ENCODE assay signal across 8 mouse cellular contexts in the genomic region with DNA sequence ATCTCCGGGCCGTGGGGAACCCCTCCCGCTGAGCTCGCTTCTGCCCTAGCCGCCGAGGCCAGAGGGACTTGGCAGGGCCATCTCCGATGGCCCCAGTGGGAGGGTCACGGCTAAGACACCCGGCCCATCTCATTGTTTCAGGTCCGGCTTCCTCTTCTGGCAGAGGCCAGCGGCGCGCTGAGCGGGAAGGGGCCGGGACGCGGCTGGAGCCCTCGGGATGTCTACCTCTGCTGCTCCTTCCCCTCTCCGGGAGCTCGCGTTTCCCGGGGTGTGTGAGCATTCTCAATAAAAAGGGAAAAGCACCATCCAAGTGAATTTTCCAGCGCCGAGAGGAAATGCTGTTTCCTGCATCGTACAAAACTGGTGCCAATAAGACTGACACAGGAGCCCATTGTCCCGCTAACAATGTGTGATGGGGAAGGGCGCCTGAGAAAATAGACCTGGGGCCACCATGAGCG. TPM values are rescaled to one million over a fixed set of nuclear protein-coding genes. Genes with fewer than 3 reads are reported as not detected.
DNase-seq lines count a peak whose midpoint lies in the region; ATAC-seq lines count a peak whose summit lies in the region.

No protein-coding gene starts in this region.

- no peak overlapping the region for H3K9ac ChIP-seq in liver, embryonic 16.5 days (ENCODE audit: low read depth, low read length)
- H3K9ac ChIP-seq in neural tube, embryonic 13.5 days: peak overlapping the region; percentile 63

- intact Hi-C loops in left cerebral cortex, postnatal 10 days (cut with DNase I): loop anchor here (10.0 kb wide), 1 partner anchor 93 kb away; no protein-coding TSS in a partner anchor

- DNase-seq in left cerebral cortex, postnatal 10 days (ENCODE audit: extremely low spot score in 1 of 2, low spot score in 2 of 2): peak; percentile 5 to 85
- no peak for DNase-seq in left cerebral cortex, adult 18-20 months (ENCODE audit: low spot score in 2 of 2)
- DNase-seq in embryonic facial prominence, embryonic 10.5 days (ENCODE audit: low spot score): peak; percentile 63
- peak; percentile 85 for DNase-seq in heart, adult 8-10 months (ENCODE audit: low spot score)
- peak; percentile 68 for DNase-seq in kidney, adult 18-20 months

- 0 out of 2 replicates have a peak, but pooled peaks have one; percentile 38 for ATAC-seq in liver, embryonic 16.5 days (ENCODE audit: low read depth)
- ATAC-seq in neural tube, embryonic 13.5 days (ENCODE audit: low read depth): peak; percentile 8; the same call in 1 of the 2 replicates
- ATAC-seq in CD4-positive, CD25-positive, alpha-beta regulatory T cell, adult 4 months: no peak

- under 1% methylated on average over 28 of the region's 28 CpGs for WGBS in embryonic facial prominence, embryonic 10.5 days
- under 1% methylated on average over 27 of the region's 28 CpGs for WGBS in liver, embryonic 16.5 days (ENCODE audit: insufficient replicate concordance)
- under 1% methylated on average over 28 of the region's 28 CpGs for WGBS in neural tube, embryonic 13.5 days

- peak overlapping the region; percentile 56 for H3K4me3 ChIP-seq in embryonic facial prominence, embryonic 10.5 days
- no peak overlapping the region for H3K4me3 ChIP-seq in liver, embryonic 16.5 days (ENCODE audit: low read depth, low read length)
- peak overlapping the region; percentile 34 for H3K4me3 ChIP-seq in neural tube, embryonic 13.5 days

- H3K4me2 ChIP-seq in liver, embryonic 16.5 days (ENCODE audit: low read depth, low read length): no peak overlapping the region; the same call in 1 of the 2 replicates
- H3K4me2 ChIP-seq in neural tube, embryonic 13.5 days: peak overlapping the region; percentile 60

- peak overlapping the region; percentile 20 for H3K27ac ChIP-seq in embryonic facial prominence, embryonic 10.5 days (replicated peaks)
- no peak overlapping the region for H3K27ac ChIP-seq in liver, embryonic 16.5 days (ENCODE audit: low read length)
- no peak overlapping the region for H3K27ac ChIP-seq in neural tube, embryonic 13.5 days (replicated peaks)

- H3K36me3 ChIP-seq in embryonic facial prominence, embryonic 10.5 days (replicated peaks): no peaks in the 10 kb centered on the region
- H3K36me3 ChIP-seq in liver, embryonic 16.5 days (ENCODE audit: control insufficient read depth, insufficient read depth): no peaks in the 10 kb centered on the region
- no peaks in the 10 kb centered on the region for H3K36me3 ChIP-seq in neural tube, embryonic 13.5 days

- peaks cover 5% of the 10 kb centered on the region; the same call in 1 of the 2 replicates for H3K9me3 ChIP-seq in embryonic facial prominence, embryonic 10.5 days
- no peaks in the 10 kb centered on the region for H3K9me3 ChIP-seq in liver, embryonic 16.5 days (replicated peaks; ENCODE audit: control insufficient read depth, low read length)
- 0 out of 2 replicates have a peak, but pooled peaks cover 4% of the 10 kb centered on the region for H3K9me3 ChIP-seq in neural tube, embryonic 13.5 days

- H3K27me3 ChIP-seq in embryonic facial prominence, embryonic 10.5 days (replicated peaks; ENCODE audit: low read depth, poor library complexity, severe bottlenecking): peaks cover 83% of the 10 kb centered on the region
- H3K27me3 ChIP-seq in liver, embryonic 16.5 days (ENCODE audit: control insufficient read depth, insufficient read depth, low read depth, low read length): peaks cover 35% of the 10 kb centered on the region
- peaks cover 68% of the 10 kb centered on the region for H3K27me3 ChIP-seq in neural tube, embryonic 13.5 days

- H3K4me1 ChIP-seq in embryonic facial prominence, embryonic 10.5 days: peaks cover 39% of the 10 kb centered on the region
- H3K4me1 ChIP-seq in liver, embryonic 16.5 days (ENCODE audit: control insufficient read depth, low read depth, low read length): no peaks in the 10 kb centered on the region
- peaks cover 27% of the 10 kb centered on the region for H3K4me1 ChIP-seq in neural tube, embryonic 13.5 days (replicated peaks)

RNA-seq across cellular contexts. Expression of a gene that starts 25.9 kb away (rescaled TPM):
- 10 to 100 TPM; 23.5 to 24.7 TPM for total RNA-seq in left cerebral cortex, postnatal 10 days (2021)
- total RNA-seq in left cerebral cortex, adult 18-20 months (2021): 10 to 100 TPM; 32.8 to 35.4 TPM
- polyA plus RNA-seq in embryonic facial prominence, embryonic 10.5 days (2016; fragmentation: Nextera tagmentation; extraction: Ambion mirVana): 9.5 and 11.0 TPM in 2 replicates
- total RNA-seq in heart, adult 8-10 months (2022): 10 to 100 TPM; 69.6 to 80.3 (median 73.2) TPM
- polyA plus RNA-seq in liver, embryonic 16.5 days (2015; fragmentation: Nextera tagmentation; extraction: Ambion mirVana): 2.5 and 3.3 TPM in 2 replicates
- 11.2 and 12.3 TPM in 2 replicates for polyA plus RNA-seq in neural tube, embryonic 13.5 days (2015; fragmentation: Nextera tagmentation; extraction: Ambion mirVana)
- polyA plus RNA-seq in CD4-positive, CD25-positive, alpha-beta regulatory T cell, adult 4 months (2017; shearing (Covaris generic)): under 1 TPM in 1 of 2 experiments, not detected in 1; 0.13 TPM

Comparison
In these comparisons a context has a peak if more than half of its experiments do, and no peak if none do; other contexts are left out.
1. DNase-seq: peak in left cerebral cortex, postnatal 10 days (2 of 2), embryonic facial prominence, embryonic 10.5 days (single experiment), heart, adult 8-10 months (single experiment) and kidney, adult 18-20 months (single experiment); none in left cerebral cortex, adult 18-20 months (0 of 2).